Mouse (Mus musculus): ENCODE data around the gene Gm29110. TPM values are rescaled to one million over a fixed set of nuclear protein-coding genes. Genes with fewer than 3 reads are reported as not detected.
"Not testable (repeated sequence)": the region's sequence is repeated elsewhere in the genome, so short reads cannot be mapped to it uniquely, and the experiment has no call there.

The Gm29110 gene
- not detected for total RNA-seq (2021)

GRCm38 (mm10) chrY:74470231-74470630 lies at the start of gene Gm29110:
Gm29110 (plus strand) TSS chrY:74470531.
- DNase-seq: not testable (repeated sequence)

Other genes starting within 250 kb of the Gm29110 start
- gene Gm21913, start 153.4 kb downstream of the Gm29110 start, total RNA-seq (2021): not detected